ENCODE assay signal across 16 mouse cellular contexts in the genomic region with DNA sequence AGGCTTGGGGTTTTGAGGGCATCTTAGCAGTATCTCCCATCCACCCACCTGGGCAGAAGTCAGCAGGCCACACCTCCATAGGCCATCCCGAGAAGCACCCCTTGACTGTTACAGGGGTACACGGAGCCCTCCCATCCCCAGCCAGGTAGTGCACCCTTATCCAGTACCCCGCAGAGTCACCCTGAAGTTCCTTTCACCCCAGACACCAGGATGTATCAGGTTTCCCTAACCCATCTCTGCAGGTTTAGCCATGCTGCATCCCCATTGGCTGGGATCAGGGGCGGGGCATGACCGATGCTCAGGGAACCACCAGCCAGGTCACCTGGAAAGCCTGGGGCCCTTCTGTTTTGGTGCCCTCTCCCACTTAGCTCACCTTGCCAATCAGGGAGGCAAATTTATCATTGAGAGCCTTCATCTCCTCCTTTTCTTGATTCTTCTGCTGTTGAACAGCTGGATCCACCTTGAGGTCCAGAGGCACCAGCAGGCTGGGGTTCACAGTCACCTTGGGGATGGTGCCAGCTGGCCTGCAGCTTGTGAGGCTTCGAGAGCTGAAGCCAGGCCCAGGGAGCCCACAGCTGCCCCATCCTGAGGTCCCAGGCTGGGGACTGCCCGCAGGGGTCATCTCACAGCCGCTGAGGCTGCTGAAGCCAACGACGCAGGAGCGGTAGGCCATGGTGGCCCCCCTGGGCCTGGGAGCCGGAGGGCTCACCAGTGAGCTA. TPM values are rescaled to one million over a fixed set of nuclear protein-coding genes. Genes with fewer than 3 reads are reported as not detected.
A peak's percentile ranks its signal among the peaks of the same experiment; 100 is the strongest.
DNase-seq lines count a peak whose midpoint lies in the region; ATAC-seq and TF ChIP-seq lines count a peak whose summit lies in the region.
"Had no signal": no experiment of that assay in that cellular context is flagged by ENCODE, and none has a peak within 500 bp of the region (broad histone marks: within the 10 kb centered on the region; RNA-seq: fewer than 3 reads in every experiment).

No protein-coding gene starts in this region.

- no peak overlapping the region for H3K9ac ChIP-seq in intestine, embryonic 14.5 days (ENCODE audit: low read length)
- H3K9ac ChIP-seq in intestine, postnatal 0 days (ENCODE audit: low read depth, low read length), result no peak overlapping the region
- peak overlapping the region; percentile 34; the same call in 1 of the 2 replicates for H3K9ac ChIP-seq in heart, embryonic 12.5 days
- H3K9ac ChIP-seq in lung, embryonic 16.5 days (ENCODE audit: low read length), result peak overlapping the region; percentile 54
- H3K9ac ChIP-seq: embryonic facial prominence, embryonic 12.5 days; hindbrain, embryonic 15.5 days had no signal

- H3K9me3 ChIP-seq in intestine, embryonic 14.5 days (ENCODE audit: control insufficient read depth, low read length), result no peaks in the 10 kb centered on the region
- H3K9me3 ChIP-seq in intestine, postnatal 0 days (ENCODE audit: control insufficient read depth), result no peaks in the 10 kb centered on the region
- no peaks in the 10 kb centered on the region for H3K9me3 ChIP-seq in heart, embryonic 12.5 days (replicated peaks)
- H3K9me3 ChIP-seq in lung, embryonic 16.5 days (ENCODE audit: control insufficient read depth, low read length), result no peaks in the 10 kb centered on the region
- H3K9me3 ChIP-seq: embryonic facial prominence, embryonic 12.5 days; hindbrain, embryonic 15.5 days had no signal

- H3K27me3 ChIP-seq in intestine, embryonic 14.5 days (replicated peaks; ENCODE audit: control insufficient read depth, insufficient read depth, low read length), result no peaks in the 10 kb centered on the region
- H3K27me3 ChIP-seq in intestine, postnatal 0 days (replicated peaks; ENCODE audit: control insufficient read depth, insufficient read depth, low read length), result no peaks in the 10 kb centered on the region
- peaks cover 16% of the 10 kb centered on the region for H3K27me3 ChIP-seq in heart, embryonic 12.5 days (replicated peaks)
- H3K27me3 ChIP-seq in lung, embryonic 16.5 days (ENCODE audit: control insufficient read depth, insufficient read depth, low read depth, low read length), result no peaks in the 10 kb centered on the region
- H3K27me3 ChIP-seq: hindbrain, embryonic 15.5 days had no signal

- no peak overlapping the region for H3K4me3 ChIP-seq in intestine, embryonic 14.5 days (ENCODE audit: low read depth, low read length)
- H3K4me3 ChIP-seq in intestine, postnatal 0 days (ENCODE audit: low read depth, low read length), result no peak overlapping the region
- H3K4me3 ChIP-seq in heart, embryonic 12.5 days, result no peak overlapping the region
- peak overlapping the region; percentile 12; the same call in 1 of the 2 replicates for H3K4me3 ChIP-seq in lung, embryonic 16.5 days (ENCODE audit: low read length)
- H3K4me3 ChIP-seq: embryonic facial prominence, embryonic 12.5 days; hindbrain, embryonic 15.5 days had no signal

- peaks cover 15% of the 10 kb centered on the region for H3K4me1 ChIP-seq in intestine, embryonic 14.5 days (replicated peaks; ENCODE audit: control insufficient read depth, insufficient read depth, low read length)
- H3K4me1 ChIP-seq in intestine, postnatal 0 days (replicated peaks; ENCODE audit: control insufficient read depth, insufficient read depth, low read length), result peaks cover 7% of the 10 kb centered on the region; the same call in 1 of the 2 replicates
- H3K4me1 ChIP-seq in heart, embryonic 12.5 days (replicated peaks), result peaks cover 80% of the 10 kb centered on the region
- peaks cover 51% of the 10 kb centered on the region for H3K4me1 ChIP-seq in lung, embryonic 16.5 days (replicated peaks; ENCODE audit: control insufficient read depth, insufficient read depth, low read length)

- no peak for TF ChIP-seq CTCF in intestine, postnatal 0 days (IDR thresholded peaks at IDR 0.05; ENCODE audit: low read depth)

- WGBS in intestine, embryonic 14.5 days, result 45% methylated on average over 12 of the region's 12 CpGs
- 40% methylated on average over 12 of the region's 12 CpGs for WGBS in intestine, postnatal 0 days
- 39% methylated on average over 12 of the region's 12 CpGs for WGBS in heart, embryonic 12.5 days
- WGBS in lung, embryonic 16.5 days, result 28% methylated on average over 12 of the region's 12 CpGs

- 0 out of 2 replicates have a peak, but pooled peaks have one; percentile 17 for ATAC-seq in intestine, embryonic 14.5 days (replicated peaks; ENCODE audit: low FRiP score, low TSS enrichment, low read depth)
- no peak for ATAC-seq in intestine, postnatal 0 days
- peak; percentile 10 for ATAC-seq in heart, embryonic 12.5 days (ENCODE audit: insufficient number of reproducible peaks, low FRiP score)
- no peak for ATAC-seq in lung, embryonic 16.5 days (ENCODE audit: low read depth)

- no peaks in the 10 kb centered on the region for H3K36me3 ChIP-seq in intestine, embryonic 14.5 days (ENCODE audit: control insufficient read depth, insufficient read depth, low read length)
- H3K36me3 ChIP-seq in intestine, postnatal 0 days (ENCODE audit: control insufficient read depth, insufficient read depth), result no peaks in the 10 kb centered on the region
- H3K36me3 ChIP-seq in heart, embryonic 12.5 days, result no peaks in the 10 kb centered on the region
- no peaks in the 10 kb centered on the region for H3K36me3 ChIP-seq in lung, embryonic 16.5 days (ENCODE audit: control insufficient read depth, insufficient read depth, low read length)
- H3K36me3 ChIP-seq: embryonic facial prominence, embryonic 12.5 days; hindbrain, embryonic 15.5 days had no signal

- no peak for DNase-seq in intestine, embryonic 14.5 days (ENCODE audit: low spot score)
- peak; percentile 56 for DNase-seq in NIH3T3 (ENCODE audit: low read depth)
- no peak for DNase-seq in cerebellum, adult 11 months
- DNase-seq in left cerebral cortex, adult 18-20 months (ENCODE audit: low spot score in 2 of 2), result no peak
- DNase-seq in urinary bladder, postnatal 10 days (ENCODE audit: low spot score), result no peak
- DNase-seq: cerebellum, adult 2 months; right cerebral cortex, adult 18-20 months had no signal

- no peak overlapping the region; the same call in 1 of the 2 replicates for H3K27ac ChIP-seq in intestine, embryonic 14.5 days (ENCODE audit: low read depth)
- H3K27ac ChIP-seq in intestine, postnatal 0 days (ENCODE audit: low read depth, low read length), result no peak overlapping the region
- H3K27ac ChIP-seq in heart, embryonic 12.5 days (ENCODE audit: poor library complexity, severe bottlenecking), result peak overlapping the region; percentile 90
- peak overlapping the region; percentile 89 for H3K27ac ChIP-seq in lung, embryonic 16.5 days (ENCODE audit: low read length)
- H3K27ac ChIP-seq: embryonic facial prominence, embryonic 12.5 days; hindbrain, embryonic 15.5 days; macrophage had no signal

- H3K4me2 ChIP-seq in intestine, embryonic 14.5 days (ENCODE audit: low read length), result no peak overlapping the region
- H3K4me2 ChIP-seq in intestine, postnatal 0 days (replicated peaks; ENCODE audit: low read depth), result no peak overlapping the region
- peak overlapping the region; percentile 43 for H3K4me2 ChIP-seq in heart, embryonic 12.5 days
- H3K4me2 ChIP-seq in lung, embryonic 16.5 days (ENCODE audit: low read depth, low read length), result peak overlapping the region; percentile 42
- H3K4me2 ChIP-seq: embryonic facial prominence, embryonic 12.5 days; hindbrain, embryonic 15.5 days had no signal

RNA-seq across cellular contexts. Expression of a gene that starts 0.4 kb away (rescaled TPM):
- 0.81 and 1.6 TPM in 2 replicates for polyA plus RNA-seq in intestine, embryonic 14.5 days (2014; fragmentation: Nextera tagmentation; extraction: Ambion mirVana)
- polyA plus RNA-seq in intestine, postnatal 0 days (2015; fragmentation: Nextera tagmentation; extraction: Ambion mirVana), result 0.40 and 0.61 TPM in 2 replicates
- 7.0 and 7.5 TPM in 2 replicates for polyA plus RNA-seq in heart, embryonic 12.5 days (2016; fragmentation: Nextera tagmentation; extraction: Ambion mirVana)
- polyA plus RNA-seq in lung, embryonic 16.5 days (2015; fragmentation: Nextera tagmentation; extraction: Ambion mirVana), result 2.5 and 2.6 TPM in 2 replicates
- total RNA-seq in left cerebral cortex, adult 18-20 months (2021), result 1 to 10 TPM; 2.2 to 3.3 TPM
- total RNA-seq: CH12.LX had no signal
- polyA plus RNA-seq: neural tube, embryonic 11.5 days had no signal

RNA-seq across cellular contexts. Expression of a gene that starts 41.3 kb away (rescaled TPM):
- 104 and 108 TPM in 2 replicates for polyA plus RNA-seq in intestine, embryonic 14.5 days (2014; fragmentation: Nextera tagmentation; extraction: Ambion mirVana)
- 86.1 and 89.0 TPM in 2 replicates for polyA plus RNA-seq in intestine, postnatal 0 days (2015; fragmentation: Nextera tagmentation; extraction: Ambion mirVana)
- 25.1 TPM in 2 replicates for polyA plus RNA-seq in heart, embryonic 12.5 days (2016; fragmentation: Nextera tagmentation; extraction: Ambion mirVana)
- 173 and 187 TPM in 2 replicates for polyA plus RNA-seq in lung, embryonic 16.5 days (2015; fragmentation: Nextera tagmentation; extraction: Ambion mirVana)
- not detected for total RNA-seq in left cerebral cortex, adult 18-20 months (2021)
- total RNA-seq: gastrocnemius, adult 8-10 months had no signal
- polyA plus RNA-seq: macrophage had no signal

Comparison
In these comparisons a context has a peak if more than half of its experiments do, and no peak if none do; other contexts are left out.
1. ATAC-seq: peak in intestine, embryonic 14.5 days (single experiment) and heart, embryonic 12.5 days (single experiment); none in intestine, postnatal 0 days (single experiment) and lung, embryonic 16.5 days (single experiment).
2. H3K27ac ChIP-seq: peak in heart, embryonic 12.5 days (single experiment) and lung, embryonic 16.5 days (single experiment); none in intestine, embryonic 14.5 days (single experiment) and intestine, postnatal 0 days (single experiment).
3. H3K4me2 ChIP-seq: peak in heart, embryonic 12.5 days (single experiment) and lung, embryonic 16.5 days (single experiment); none in intestine, embryonic 14.5 days (single experiment) and intestine, postnatal 0 days (single experiment).
4. H3K9ac ChIP-seq: peak in heart, embryonic 12.5 days (single experiment) and lung, embryonic 16.5 days (single experiment); none in intestine, embryonic 14.5 days (single experiment) and intestine, postnatal 0 days (single experiment).